Mouse (Mus musculus) cerebellum, adult 2 months (tissue): ENCODE results near the gene Fancd2.

Experiments
- CTCF ChIP-seq: fragments of 200-500 bp; IDR thresholded peaks from 2 replicates; pipeline ENCODE4 v1.5.1; 2011; ENCODE audit warnings: low read depth, mild to moderate bottlenecking, control low read depth, low read length, moderate library complexity, borderline replicate concordance; ENCODE audit not compliant: insufficient read depth
- POLR2A ChIP-seq: fragments of 200-500 bp; IDR thresholded peaks from 2 replicates; pipeline ENCODE4 v1.6.1; 2011; ENCODE audit warnings: low read length, control low read depth, borderline replicate concordance; ENCODE audit not compliant: insufficient read depth

- TF ChIP-seq POLR2A (no peak), CTCF (no peak)
Measured at GRCm38 (mm10) chr6:113605224-113605545, 73.7 kb downstream of the Fancd2 start.
